Mouse (Mus musculus) yolk sac, embryonic 10.5 days (tissue): ENCODE measurements at regions not wholly inside any gene's neighbourhood (a gene's known extent, or its start where the extent isn't known, plus 50 kb on each side); places are given as distances from the start of the nearest gene placed in this dataset.
A peak's percentile ranks its signal among the peaks of the same experiment; 100 is the strongest.
"Not testable (repeated sequence)": the region's sequence is repeated elsewhere in the genome, so short reads cannot be mapped to it uniquely, and the experiment has no call there.

ENCODE experiments used
- DNase-seq: peaks from one replicate; pipeline ENCODE4 v3.0.0-alpha.2; 2017; ENCODE audit warnings: low spot score

DNA sequence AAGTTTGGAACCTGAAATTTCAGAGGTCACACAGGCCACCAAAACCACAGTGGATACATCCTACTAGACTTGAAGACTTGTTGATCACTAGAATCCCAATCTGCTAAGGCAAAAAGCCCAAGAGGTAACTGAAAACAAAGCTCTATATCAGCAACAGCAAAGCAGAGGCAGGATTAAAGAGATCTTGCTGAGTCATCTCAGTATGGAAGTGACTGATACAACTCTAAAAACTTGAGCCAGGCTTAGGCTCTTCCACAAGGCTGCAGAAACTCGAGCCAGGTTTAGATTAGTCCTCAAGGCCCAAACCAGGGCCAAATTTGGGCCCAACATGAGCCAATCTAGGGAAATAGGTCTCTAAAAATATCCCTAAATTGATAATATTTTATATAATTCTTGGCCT is 56.2 kb downstream of the Speer3 start:
- no peak for DNase-seq

DNA sequence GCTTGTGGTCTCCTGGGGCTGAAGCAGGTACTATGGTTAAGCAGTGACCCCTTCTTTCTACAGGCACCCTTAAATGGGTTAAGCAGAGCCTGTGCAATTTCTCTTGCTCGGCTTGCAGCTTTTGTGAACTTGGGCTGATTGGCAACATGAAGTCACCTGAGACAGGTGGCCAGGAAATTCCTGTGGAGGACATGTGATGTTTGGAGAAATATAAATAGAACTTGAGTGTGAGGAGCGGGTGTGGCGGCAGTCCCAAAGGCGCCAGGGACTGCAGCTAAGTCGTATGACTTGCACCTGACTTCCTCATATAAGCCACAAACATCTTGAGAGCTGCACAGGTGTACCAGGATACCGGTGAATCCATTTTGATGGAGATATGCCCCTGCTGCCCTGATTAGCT is 88.8 kb downstream of the Speer3 start:
- DNase-seq, result not testable (repeated sequence)

DNA sequence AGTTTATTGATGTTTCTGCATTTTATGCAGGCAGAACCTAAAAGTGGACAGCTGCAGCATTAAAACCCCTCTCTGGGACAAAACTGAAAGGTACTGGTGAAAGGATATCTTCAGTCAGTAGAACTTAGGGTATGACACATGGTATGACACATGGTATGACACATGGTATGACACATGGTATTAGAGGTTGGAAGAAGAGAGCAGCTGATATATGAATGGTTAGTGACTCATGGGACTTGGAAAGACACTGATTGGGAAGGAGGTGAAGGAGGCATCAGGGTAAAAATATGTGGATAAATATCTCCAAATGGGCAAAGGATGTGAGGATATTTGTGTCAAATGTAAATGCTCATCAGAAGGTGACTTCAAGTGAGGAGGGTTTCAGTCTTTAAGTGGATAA is 97.0 kb downstream of the Speer3 start:
- no peak for DNase-seq

DNA sequence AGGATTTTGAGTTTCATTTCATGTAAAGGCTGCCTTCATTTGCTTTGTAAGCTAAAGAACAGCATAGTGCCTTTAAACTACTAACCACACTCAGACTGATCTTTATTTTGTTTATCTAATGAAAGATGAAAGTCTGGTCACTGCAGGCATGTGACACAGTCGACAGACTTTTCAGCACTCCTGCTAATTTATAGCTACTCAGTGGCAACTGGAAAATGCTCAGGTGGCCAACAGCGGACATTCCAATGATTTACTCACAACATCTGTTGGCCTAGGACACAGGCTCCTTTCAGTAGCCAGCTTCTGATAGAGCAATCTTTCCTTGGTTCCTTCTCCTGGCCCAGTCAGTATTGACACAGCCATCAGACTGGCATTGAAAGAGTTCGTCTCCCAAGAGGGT is 116.8 kb upstream of the Sema3e start:
- DNase-seq, result peak; percentile 4

DNA sequence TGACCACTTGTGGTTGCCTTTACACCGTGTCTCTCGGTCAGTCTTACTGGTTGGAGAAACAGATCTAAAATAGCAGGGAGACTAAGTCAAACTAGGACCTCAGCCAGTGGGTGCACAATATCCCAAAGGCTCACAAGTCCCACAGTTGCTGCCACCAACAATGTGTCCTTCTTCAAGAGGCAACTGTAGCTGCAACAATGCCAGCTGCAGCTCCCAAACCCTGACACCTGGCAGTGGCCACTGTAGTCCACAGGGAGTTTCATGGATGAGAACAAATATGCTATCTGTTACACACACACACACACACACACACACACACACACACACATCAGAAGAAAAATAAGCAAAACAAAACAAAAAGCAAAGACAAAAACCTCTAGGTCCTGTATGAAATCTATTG is 107.7 kb upstream of the Sema3e start:
- no peak for DNase-seq

DNA sequence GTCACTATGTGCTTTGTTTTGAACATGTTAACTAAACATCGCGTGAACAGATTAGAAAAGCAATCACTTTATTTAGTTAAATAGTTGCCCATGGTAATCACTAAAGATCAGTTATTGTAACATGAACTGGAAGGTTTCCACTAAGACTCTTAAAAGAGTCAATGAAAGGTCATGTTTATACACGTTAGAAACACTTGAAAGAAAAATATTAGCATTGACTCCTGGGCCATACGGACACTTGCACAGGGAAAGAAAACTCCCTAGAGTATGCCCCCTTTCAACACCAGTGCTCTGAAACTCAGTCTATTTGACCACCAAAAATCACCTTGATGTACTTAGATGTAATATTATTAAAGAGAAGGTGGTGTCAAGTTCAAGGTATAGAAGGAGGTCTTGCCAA is 102.8 kb upstream of the Sema3e start:
- DNase-seq, result no peak

DNA sequence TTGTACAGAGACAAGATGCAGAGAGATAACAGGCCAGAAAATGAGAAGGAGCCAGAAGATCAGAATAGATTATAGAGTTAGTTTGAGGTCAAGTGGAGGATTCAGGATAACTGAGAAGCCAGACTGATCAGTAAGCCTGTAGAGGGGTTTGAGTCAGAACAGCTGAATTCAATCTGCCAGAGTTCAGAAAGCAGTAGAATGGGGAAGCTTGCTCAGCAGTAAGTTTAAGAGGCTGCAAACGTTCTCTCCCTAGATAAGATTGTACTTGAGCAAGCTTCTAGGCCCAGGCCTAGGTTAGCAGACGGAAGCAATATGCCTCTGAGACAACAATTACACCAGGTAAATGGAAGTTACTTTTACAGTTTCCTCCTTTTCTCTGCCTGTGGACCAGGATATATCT is 94.1 kb upstream of the Sema3e start:
- DNase-seq, result no peak

DNA sequence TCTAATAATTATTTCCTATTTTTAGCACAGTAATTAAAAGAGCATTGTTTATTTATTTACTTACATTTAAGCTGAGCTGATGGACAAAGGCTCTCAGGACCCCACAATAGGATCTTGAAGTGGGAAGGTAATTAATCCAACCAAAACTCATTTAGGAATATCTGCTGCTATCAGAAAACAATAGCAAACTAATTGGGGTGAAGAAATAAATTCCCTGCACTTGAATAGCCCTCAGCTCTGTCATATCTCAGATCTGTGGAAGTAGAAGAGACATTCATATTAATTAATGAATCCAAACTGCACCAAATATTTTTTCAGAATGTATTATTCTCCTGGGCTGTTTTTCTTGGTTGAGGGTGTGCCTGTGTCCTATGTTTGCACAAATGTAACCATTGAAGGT is 73.7 kb upstream of the Sema3e start:
- DNase-seq, result no peak

DNA sequence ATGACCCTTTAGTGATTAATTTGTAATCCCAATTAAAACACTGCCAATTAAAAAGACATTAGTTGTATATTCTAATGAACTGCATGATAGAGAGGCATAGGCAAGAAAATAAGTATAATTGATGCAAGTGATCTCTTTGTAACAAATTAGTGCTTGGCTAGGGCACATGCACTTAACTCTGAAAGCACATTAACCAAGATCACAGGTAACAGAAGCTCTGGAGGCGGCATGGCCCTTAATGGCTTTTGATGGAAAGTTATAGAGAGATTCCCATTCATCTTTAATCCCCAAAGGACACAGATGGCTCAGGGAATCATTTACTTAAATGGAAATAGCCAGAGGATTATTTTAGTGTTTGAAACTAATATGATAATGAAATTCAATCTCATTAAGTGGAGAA is 69.5 kb upstream of the Sema3e start:
- no peak for DNase-seq

DNA sequence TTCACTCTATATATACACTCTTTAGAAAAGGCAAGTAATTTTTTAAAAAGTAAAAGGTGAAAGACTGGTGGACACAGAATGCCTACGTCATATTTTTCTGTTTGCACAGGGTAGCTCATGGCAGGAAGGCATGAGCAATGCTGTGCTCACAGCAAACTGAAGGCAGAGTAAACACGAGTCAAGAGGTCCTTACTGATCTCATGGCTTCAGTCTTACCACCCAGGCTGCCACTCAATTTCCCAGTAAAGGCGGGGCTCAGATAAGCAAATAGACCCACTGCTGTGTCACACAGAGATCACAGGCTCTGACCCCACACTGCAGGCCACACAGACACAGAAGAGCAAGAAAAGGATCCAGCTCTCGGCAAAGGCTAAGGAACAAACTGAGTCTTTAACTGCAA is 65.5 kb upstream of the Sema3e start:
- no peak for DNase-seq

DNA sequence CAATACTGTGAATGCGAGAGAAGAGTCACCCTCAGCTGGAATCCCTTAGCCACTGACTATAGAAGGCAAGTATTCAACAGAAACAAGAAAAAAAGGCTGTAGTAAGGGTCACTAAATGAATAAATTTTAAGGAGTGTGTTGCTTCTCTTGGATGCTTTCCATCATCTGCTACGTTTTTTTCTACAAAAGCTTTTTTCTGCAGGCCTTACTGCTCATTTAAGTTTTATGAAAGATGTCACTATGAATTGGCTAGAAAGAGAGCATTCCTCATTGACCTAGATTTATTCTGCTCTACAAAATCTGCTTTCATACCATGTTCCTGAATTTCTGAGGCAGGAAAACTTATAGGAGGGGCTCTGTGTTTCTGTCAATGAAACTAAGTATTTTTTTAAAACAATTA is 59.2 kb upstream of the Sema3e start:
- DNase-seq, result no peak

DNA sequence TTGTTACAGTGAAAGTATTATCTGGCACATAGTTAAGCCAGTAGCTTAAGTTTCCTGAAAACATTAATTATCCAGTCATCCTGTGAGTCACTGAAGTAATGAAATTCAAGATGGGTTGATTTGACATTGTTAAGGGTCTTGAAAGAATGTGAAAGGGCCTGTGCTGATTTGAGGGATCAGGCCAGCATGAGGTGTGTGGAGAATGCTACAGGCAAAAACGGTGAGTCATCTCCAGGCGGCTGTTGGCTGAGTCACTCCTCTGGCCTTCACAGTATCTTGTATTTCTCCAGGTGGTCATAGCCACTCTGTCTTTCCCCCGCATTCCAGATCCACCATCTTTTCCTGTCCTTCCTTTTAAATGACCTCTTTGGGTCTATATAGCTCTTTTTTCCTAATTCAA is 50.4 kb upstream of the Sema3e start:
- DNase-seq, result no peak
